ENCODE assay signal across 23 mouse cellular contexts in the genomic region with DNA sequence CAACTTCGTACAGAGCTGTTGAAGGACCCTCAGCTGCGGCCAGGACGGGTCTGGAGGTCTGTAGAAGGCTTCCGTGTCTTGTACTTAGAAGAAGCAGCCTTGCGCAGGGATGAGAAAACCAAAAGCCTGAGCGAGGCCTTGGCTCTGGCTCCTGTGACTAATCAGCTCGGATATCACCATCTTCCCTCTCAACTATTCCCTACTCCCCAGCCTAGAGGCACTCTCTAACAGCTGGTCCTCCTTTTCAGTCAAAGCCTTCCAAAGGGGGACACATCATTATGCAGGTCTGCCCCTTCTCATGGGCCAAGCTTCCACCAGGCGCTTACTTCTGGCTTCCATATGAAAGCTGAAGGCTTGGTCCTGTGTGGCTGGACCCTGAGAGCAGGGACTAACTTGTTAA. TPM values are rescaled to one million over a fixed set of nuclear protein-coding genes. Genes with fewer than 3 reads are reported as not detected.
"Had no signal": no experiment of that assay in that cellular context is flagged by ENCODE, and none has a peak within 500 bp of the region (broad histone marks: within the 10 kb centered on the region; RNA-seq: fewer than 3 reads in every experiment).

No protein-coding gene starts in this region.

- H3K4me3 ChIP-seq: limb, embryonic 12.5 days; limb, embryonic 15.5 days; midbrain, embryonic 12.5 days; midbrain, embryonic 15.5 days; neural tube, embryonic 12.5 days; neural tube, embryonic 15.5 days; stomach, embryonic 15.5 days had no signal

- H3K4me2 ChIP-seq: limb, embryonic 12.5 days; limb, embryonic 15.5 days; liver, embryonic 11.5 days; midbrain, embryonic 12.5 days; midbrain, embryonic 15.5 days; neural tube, embryonic 12.5 days; neural tube, embryonic 15.5 days; stomach, embryonic 15.5 days had no signal

- H3K9ac ChIP-seq: limb, embryonic 12.5 days; limb, embryonic 15.5 days; liver, embryonic 14.5 days; liver, postnatal 0 days; midbrain, embryonic 12.5 days; midbrain, embryonic 15.5 days; neural tube, embryonic 12.5 days; neural tube, embryonic 15.5 days; stomach, embryonic 15.5 days had no signal

- H3K9me3 ChIP-seq: limb, embryonic 12.5 days; limb, embryonic 15.5 days; midbrain, embryonic 12.5 days; midbrain, embryonic 15.5 days; neural tube, embryonic 12.5 days; neural tube, embryonic 15.5 days; stomach, embryonic 15.5 days had no signal

- H3K27ac ChIP-seq: limb, embryonic 12.5 days; limb, embryonic 15.5 days; liver, embryonic 14.5 days; macrophage; midbrain, embryonic 12.5 days; midbrain, embryonic 15.5 days; neural tube, embryonic 12.5 days; neural tube, embryonic 15.5 days; stomach, embryonic 15.5 days had no signal

- H3K27me3 ChIP-seq: limb, embryonic 12.5 days; limb, embryonic 15.5 days; midbrain, embryonic 12.5 days; midbrain, embryonic 15.5 days; neural tube, embryonic 12.5 days; neural tube, embryonic 15.5 days; stomach, embryonic 15.5 days had no signal

- H3K4me1 ChIP-seq: midbrain, embryonic 12.5 days; midbrain, embryonic 15.5 days; neural tube, embryonic 12.5 days; neural tube, embryonic 15.5 days; stomach, embryonic 15.5 days had no signal

- ATAC-seq: liver, postnatal 0 days; midbrain, embryonic 15.5 days had no signal

- H3K36me3 ChIP-seq: limb, embryonic 12.5 days; limb, embryonic 15.5 days; midbrain, embryonic 12.5 days; midbrain, embryonic 15.5 days; neural tube, embryonic 12.5 days; stomach, embryonic 15.5 days had no signal

- DNase-seq: kidney, adult 11 months; kidney, adult 9 months; kidney, postnatal 14 days; kidney, postnatal 4 days; left cerebral cortex, postnatal 4 days; liver, postnatal 0 days; lung, postnatal 10 days; retina, postnatal 1 day; right cerebral cortex, postnatal 25 days; spleen, adult 18-20 months; thymus, postnatal 25 days had no signal

RNA-seq across cellular contexts. Expression of a gene that starts 13.7 kb away (rescaled TPM):
- total RNA-seq: megakaryocyte, adult 5-6 weeks had no signal
- polyA plus RNA-seq: liver, postnatal 0 days; macrophage; thymus, postnatal 0 days had no signal
